Mouse (Mus musculus) CH12.LX (cell line): ENCODE results near the gene Agrp. TPM values are rescaled to one million over a fixed set of nuclear protein-coding genes. Genes with fewer than 3 reads are reported as not detected.

Source experiments
- DNase-seq: peaks from one replicate; pipeline ENCODE4 v3.0.0-alpha.2; 2013; ENCODE audit errors: extremely low read depth
- H3K27ac ChIP-seq: 2 replicates; pipeline ENCODE4 v1.5.1; 2012; ENCODE audit warnings: low read depth, mild to moderate bottlenecking, control low read depth, moderate library complexity; ENCODE audit not compliant: insufficient read depth
- H3K27me3 ChIP-seq: replicated peaks from 2 replicates; pipeline ENCODE3; 2012; ENCODE audit warnings: inconsistent platforms
- H3K36me3 ChIP-seq, 2 experiments: replicated peaks in 1 of 2; 2 replicates each; pipeline versions ENCODE3 to v1.6.1; 2012; ENCODE audit warnings: inconsistent platforms in 1 of 2, low read length in 1 of 2, mild to moderate bottlenecking in 1 of 2, mixed read lengths in 1 of 2, moderate library complexity in 1 of 2; ENCODE audit not compliant: control insufficient read depth in 1 of 2, insufficient read depth in 1 of 2
- H3K4me1 ChIP-seq, 2 experiments: 2 replicates each; pipeline ENCODE4 v1.6.1; 2012; ENCODE audit warnings: inconsistent platforms in 1 of 2, moderate library complexity in 1 of 2; ENCODE audit not compliant: insufficient read depth in 2 of 2, control insufficient read depth in 1 of 2
- H3K4me2 ChIP-seq: 2 replicates; pipeline ENCODE4 v1.6.1; 2012; ENCODE audit warnings: low read depth, mild to moderate bottlenecking, control low read depth; ENCODE audit not compliant: poor library complexity, insufficient read depth, severe bottlenecking
- H3K4me3 ChIP-seq, 3 experiments: fragments of 150-350 bp in 1 of 3; sonication (generic) in 1 of 3; replicated peaks in 1 of 3; 2 replicates each; pipeline versions ENCODE3 to v1.5.1; 2011 to 2012; ENCODE audit warnings: low read depth in 2 of 3, low read length in 2 of 3, mild to moderate bottlenecking in 2 of 3, moderate library complexity in 2 of 3, control low read depth in 1 of 3, improper control_type of control experiment in 1 of 3, inconsistent platforms in 1 of 3, mixed read lengths in 1 of 3; ENCODE audit not compliant: poor library complexity in 1 of 3
- H3K79me2 ChIP-seq: replicated peaks from 2 replicates; pipeline ENCODE4 v1.6.1; 2012; ENCODE audit warnings: mild to moderate bottlenecking, moderate library complexity; ENCODE audit not compliant: control insufficient read depth, poor library complexity, insufficient read depth, severe bottlenecking; ENCODE audit errors: extremely low read depth
- H3K9ac ChIP-seq: 2 replicates; pipeline ENCODE4 v1.6.1; 2012; ENCODE audit warnings: low read depth, mild to moderate bottlenecking, control low read depth, moderate library complexity; ENCODE audit not compliant: insufficient read depth
- H3K9me3 ChIP-seq: replicated peaks from 2 replicates; pipeline ENCODE3; 2012; ENCODE audit warnings: low read length, inconsistent platforms, mixed read lengths
- BHLHE40 ChIP-seq: IDR thresholded peaks from 2 replicates; pipeline ENCODE4 v1.6.1; 2011; ENCODE audit warnings: mild to moderate bottlenecking, low read depth, low read length, improper control_type of control experiment
- CHD1 ChIP-seq: IDR thresholded peaks from 2 replicates; pipeline ENCODE4 v1.6.1; 2012; ENCODE audit warnings: low read depth, low read length, improper control_type of control experiment, inconsistent platforms
- CHD2 ChIP-seq: IDR thresholded peaks from 2 replicates; pipeline ENCODE4 v1.6.1; 2011; ENCODE audit warnings: low read length, improper control_type of control experiment
- ELF1 ChIP-seq: IDR thresholded peaks from 2 replicates; pipeline ENCODE4 v1.6.1; 2014; ENCODE audit warnings: low read depth, mild to moderate bottlenecking, inconsistent platforms, low read length, improper control_type of control experiment
- ETS1 ChIP-seq: conservative IDR thresholded peaks from 2 replicates; pipeline ENCODE4 v1.6.1; 2012; ENCODE audit warnings: low read depth, mild to moderate bottlenecking, inconsistent platforms, low read length, improper control_type of control experiment, moderate library complexity
- GABPA ChIP-seq: IDR thresholded peaks from 2 replicates; pipeline ENCODE4 v1.6.1; 2012; ENCODE audit warnings: low read depth, low read length, improper control_type of control experiment, inconsistent platforms; ENCODE audit not compliant: insufficient replicate concordance
- HCFC1 ChIP-seq: IDR thresholded peaks from 2 replicates; pipeline ENCODE4 v1.6.1; 2012; ENCODE audit warnings: low read depth, mild to moderate bottlenecking, inconsistent platforms, low read length, improper control_type of control experiment
- IRF4 ChIP-seq: IDR thresholded peaks from 2 replicates; pipeline ENCODE4 v1.6.1; 2014; ENCODE audit warnings: low read depth, mild to moderate bottlenecking, inconsistent platforms, low read length, improper control_type of control experiment
- JUND ChIP-seq: conservative IDR thresholded peaks from 2 replicates; pipeline ENCODE4 v1.6.1; 2011; ENCODE audit warnings: low read depth, low read length, improper control_type of control experiment
- NELFE ChIP-seq: IDR thresholded peaks from 2 replicates; pipeline ENCODE4 v1.6.1; 2011; ENCODE audit warnings: low read depth, low read length, improper control_type of control experiment
- POLR2A ChIP-seq: IDR thresholded peaks from 2 replicates; pipeline ENCODE4 v1.6.1; 2011; ENCODE audit warnings: low read depth, mild to moderate bottlenecking, improper control_type of control experiment, low read length
- POLR2AphosphoS2 ChIP-seq: IDR thresholded peaks from 2 replicates; pipeline ENCODE4 v1.6.1; 2011; ENCODE audit warnings: low read depth, low read length, improper control_type of control experiment
- SMC3 ChIP-seq: IDR thresholded peaks from 2 replicates; pipeline ENCODE4 v1.6.1; 2011; ENCODE audit warnings: low read depth, low read length, improper control_type of control experiment
- TBP ChIP-seq: conservative IDR thresholded peaks from 2 replicates; pipeline ENCODE4 v1.6.1; 2011; ENCODE audit warnings: low read depth, low read length, improper control_type of control experiment
- USF1 ChIP-seq: IDR thresholded peaks from 2 replicates; pipeline ENCODE4 v1.6.1; 2014; ENCODE audit warnings: low read depth, mild to moderate bottlenecking, inconsistent platforms, low read length, improper control_type of control experiment
- ZC3H11A ChIP-seq: IDR thresholded peaks from 2 replicates; pipeline ENCODE4 v1.6.1; 2012; ENCODE audit warnings: low read depth, mild to moderate bottlenecking, inconsistent platforms, low read length, improper control_type of control experiment
- ZKSCAN1 ChIP-seq: IDR thresholded peaks from 2 replicates; pipeline ENCODE4 v1.6.1; 2012; ENCODE audit warnings: low read depth, inconsistent platforms, low read length, improper control_type of control experiment, borderline replicate concordance
- dilution Hi-C: fragments of 300-500 bp; cut with MboI; formaldehyde crosslinking; loops from 2 replicates; pipeline ENCODE4 v1.14.3; 2020; ENCODE audit warnings: low sequenced_read_pairs; ENCODE audit not compliant: extremely low pct_unique_long_range_greater_than_20kb, extremely low pct_ligation_motif_present
- in situ Hi-C: fragments of 300-500 bp; cut with MboI; formaldehyde crosslinking; loops from 3 replicates; pipeline ENCODE4 v1.14.3; 2019; ENCODE audit warnings: low sequenced_read_pairs, low pct_ligation_motif_present, low pct_unique_long_range_greater_than_20kb, mixed read lengths
- polyA plus RNA-seq: library from polyadenylated mRNA; unstranded; fragments of >175 nt; gene quantifications from 2 replicates; pipeline ENCODE4 v1.2.1, GENCODE M21; 2012; ENCODE audit warnings: low read depth; ENCODE audit not compliant: insufficient read length
- total RNA-seq, 2 experiments: library from RNA; depleted of rRNA; stranded (reverse); fragments of 300-350 nt in 1 of 2; fragments of >200 nt in 1 of 2; gene quantifications; 2 replicates each; pipeline ENCODE4 v1.2.3; 2012 to 2014

The Agrp gene
- total and polyA plus RNA-seq, 3 experiments = 0.30 TPM; not detected in 2

- H3K4me1 ChIP-seq = peaks cover 0 to 2% of the 10 kb centered on the region in 2 experiments; a peak in 1 of 4 replicates
- no peaks in the 10 kb centered on the region for H3K79me2 ChIP-seq
- H3K4me2 ChIP-seq = no peak overlapping the region
- no peak overlapping the region for H3K4me3 ChIP-seq
- no peaks in the 10 kb centered on the region for H3K9me3 ChIP-seq
- TF ChIP-seq POLR2AphosphoS2 (no peak), GABPA (no peak), CHD2 (no peak), ETS1 (no peak), ZKSCAN1 (no peak), JUND (no peak), NELFE (no peak), USF1 (no peak), IRF4 (no peak), POLR2A (no peak), ZC3H11A (no peak), BHLHE40 (no peak), SMC3 (no peak)
- H3K27ac ChIP-seq = no peak overlapping the region
- H3K9ac ChIP-seq = no peak overlapping the region
- in situ Hi-C loops (no loop called here), dilution Hi-C loops (no loop called here)
- DNase-seq = no peak
- H3K36me3 ChIP-seq = peaks cover 0 to 3% of the 10 kb centered on the region in 2 experiments
- no peaks in the 10 kb centered on the region for H3K27me3 ChIP-seq
Measured at GRCm38 (mm10) chr8:105574741-105575140, 62.5 kb downstream of the Agrp start.

DNA sequence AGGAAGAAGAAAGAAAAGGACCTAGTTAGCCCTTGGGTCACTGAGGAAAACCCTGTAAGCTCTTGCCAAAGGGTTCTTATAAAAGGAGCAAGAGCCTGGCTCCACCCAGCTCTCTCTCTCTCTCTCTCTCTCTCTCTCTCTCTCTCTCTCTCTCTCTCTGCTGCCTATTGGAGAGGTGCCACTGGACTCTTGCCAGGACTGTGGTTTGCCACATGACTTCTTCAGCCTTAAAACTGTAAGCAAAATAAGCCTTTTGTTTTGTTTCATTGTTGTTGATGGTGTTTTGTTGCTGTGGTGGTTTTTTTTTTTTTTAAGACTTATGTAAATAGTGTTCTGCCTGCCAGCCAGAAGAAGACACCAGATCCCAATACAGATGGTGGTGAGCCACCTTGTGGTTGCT lies 63.8 kb downstream of the Agrp start:
- Histone ChIP-seq H3K4me1 (no peaks in the 10 kb centered on the region), H3K27ac (no peak overlapping the region), H3K9me3 (no peaks in the 10 kb centered on the region), H3K27me3 (no peaks in the 10 kb centered on the region), H3K4me3 (no peak overlapping the region), H3K4me2 (no peak overlapping the region), H3K36me3 (peaks cover 0 to 3% of the 10 kb centered on the region in 2 experiments), H3K9ac (no peak overlapping the region), H3K79me2 (no peaks in the 10 kb centered on the region)
- DNase-seq = no peak
- TF ChIP-seq TBP (no peak), HCFC1 (no peak), ZC3H11A (no peak), ELF1 (no peak), CHD1 (no peak), ZKSCAN1 (no peak)
- in situ Hi-C loops (no loop called here), dilution Hi-C loops (no loop called here)
